Mouse (Mus musculus): Measurements from ENCODE around the gene Vps45.

The Vps45 gene

DNA sequence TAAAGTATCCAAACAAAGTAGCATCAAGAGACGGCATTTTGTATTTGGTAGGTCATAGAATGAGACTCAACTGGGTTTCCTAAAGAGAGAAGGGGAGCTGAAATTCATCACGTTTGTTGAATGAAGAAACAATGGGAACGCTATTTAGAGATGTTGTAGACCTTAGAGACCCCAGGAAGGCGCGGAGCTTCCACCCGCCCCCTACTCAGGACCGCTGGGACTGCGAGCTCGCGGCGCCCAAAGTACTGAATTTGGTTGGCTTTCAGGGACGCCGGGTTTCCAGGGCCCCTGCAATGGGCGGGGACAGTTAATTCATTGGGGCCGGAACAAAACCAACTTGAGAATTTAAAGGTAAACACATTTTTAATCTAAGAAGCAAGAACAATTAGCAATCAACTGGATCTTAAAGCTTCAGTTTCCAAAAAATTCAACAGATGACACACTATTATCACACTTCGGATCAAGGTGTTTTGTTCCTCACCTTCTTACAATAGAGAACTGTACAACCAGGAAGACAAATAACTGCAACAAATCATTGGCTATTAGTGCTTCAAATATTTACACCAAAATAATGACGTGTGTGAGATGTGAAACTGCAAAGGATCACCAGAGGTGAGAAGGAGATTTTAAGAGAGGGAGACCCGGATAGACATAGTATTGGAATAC is at the start of gene Vps45:
Gene Vps45 (minus strand): TSS at position 236 of the 666 bp plus-strand sequence.
- DNase-seq (ENCODE audit: low spot score), result no peak

DNA sequence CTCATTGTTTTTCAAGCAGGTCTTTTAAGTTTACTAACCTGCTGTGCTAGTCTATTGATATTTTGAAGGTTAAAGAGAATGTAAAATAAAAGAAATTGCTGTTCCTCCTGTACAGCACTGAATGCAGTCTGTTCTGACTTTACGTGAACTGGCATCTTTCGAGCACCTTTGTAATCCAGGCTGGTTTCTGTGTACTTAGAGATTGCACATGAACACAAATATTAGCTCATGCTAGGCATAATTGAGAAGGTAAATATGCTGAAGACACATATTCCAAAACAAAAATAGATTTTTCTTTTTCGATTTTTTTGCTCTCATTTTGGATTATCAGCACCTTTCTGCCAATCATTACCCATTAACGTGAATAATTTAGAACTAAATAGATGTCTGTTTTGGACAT is 47.9 kb upstream of the Vps45 start:
- no peak for DNase-seq (ENCODE audit: low spot score)

DNA sequence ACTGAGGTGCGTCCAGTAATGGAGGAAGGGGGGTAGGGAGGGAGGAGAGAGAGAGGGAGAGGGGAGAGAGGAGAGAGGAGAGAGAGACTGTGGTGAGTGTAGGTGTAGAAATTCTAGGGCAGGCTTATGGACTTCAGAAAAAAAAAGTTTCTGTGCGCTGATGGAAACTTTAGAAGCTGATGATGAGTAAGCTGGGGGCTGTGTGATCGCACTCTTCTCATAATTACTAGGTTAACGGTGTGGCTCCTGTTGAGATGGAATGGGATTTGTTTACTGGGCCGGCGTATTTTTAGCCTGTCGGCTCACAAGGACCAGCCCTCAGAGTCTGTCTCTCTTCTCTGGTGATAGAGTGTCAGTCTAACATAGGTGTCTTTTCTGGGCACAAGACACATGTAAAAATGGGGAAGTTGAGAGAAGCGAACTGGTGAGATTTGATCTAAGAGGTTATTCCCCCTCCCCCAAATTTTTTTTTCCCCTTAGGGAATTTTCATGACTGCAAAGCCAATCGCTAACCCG is 47.0 kb upstream of the Vps45 start:
- no peak for DNase-seq (ENCODE audit: low spot score)

DNA sequence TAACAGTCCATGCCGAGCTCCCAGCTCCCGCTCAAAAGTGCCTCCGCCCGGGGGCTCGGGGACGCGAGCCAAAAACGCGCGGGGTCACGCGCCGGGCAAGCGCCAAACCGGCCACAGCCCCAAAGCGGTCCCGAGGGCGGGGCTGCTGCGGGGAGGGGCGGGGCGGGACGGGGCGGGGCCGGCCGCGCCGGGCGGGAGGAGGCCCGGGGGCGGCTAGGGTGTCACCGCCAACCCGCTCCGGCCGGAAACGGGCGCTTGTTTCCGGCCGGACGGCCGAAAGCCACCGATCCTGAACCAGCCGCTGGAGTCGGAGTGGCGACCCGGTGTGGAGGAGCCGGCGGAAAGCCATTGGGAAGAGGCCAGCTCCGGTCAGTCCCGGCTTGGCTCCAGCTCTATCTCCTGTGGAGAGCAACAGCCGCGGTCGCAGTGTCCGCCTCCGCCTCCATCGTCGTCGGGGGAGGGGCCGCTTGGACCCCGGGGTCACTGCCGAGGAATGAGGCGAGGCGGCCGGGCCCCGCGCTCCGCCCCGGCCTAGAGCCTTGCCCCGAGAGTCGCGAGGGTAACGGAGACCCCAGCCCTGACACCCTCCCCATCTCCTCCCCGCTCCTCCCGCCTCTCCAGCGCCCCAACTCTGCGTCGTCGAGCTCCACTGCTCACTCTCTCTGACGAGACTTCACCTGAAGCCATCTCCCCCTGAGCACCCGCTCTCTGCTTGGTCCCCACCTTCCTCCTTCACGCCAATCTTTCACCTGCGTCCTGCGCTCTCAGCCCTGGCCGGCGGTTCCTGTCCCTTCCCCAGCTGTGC is 46.2 kb upstream of the Vps45 start, which contains the start of gene Otud7b:
Gene Otud7b (plus strand): TSS at position 267 of the 805 bp plus-strand sequence.
- no peak for DNase-seq (ENCODE audit: low spot score)

DNA sequence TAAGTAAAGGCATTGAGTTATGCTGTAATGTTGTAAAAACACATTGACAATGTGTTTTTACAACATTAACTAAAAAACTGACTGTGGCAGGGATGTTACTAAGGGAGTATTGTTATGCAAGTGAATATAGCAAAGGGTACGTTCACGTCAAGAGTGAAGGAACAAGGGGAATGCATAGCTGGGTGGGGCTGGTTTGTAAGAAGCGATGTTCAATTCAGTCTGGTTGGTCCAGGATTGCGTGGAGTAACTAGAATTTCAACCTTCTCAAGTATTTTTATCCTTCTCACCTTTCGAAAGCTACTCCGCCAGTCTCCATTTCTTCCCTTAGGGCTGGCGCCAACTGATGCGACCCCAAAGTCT is 45.6 kb upstream of the Vps45 start:
- DNase-seq (ENCODE audit: low spot score), result no peak

DNA sequence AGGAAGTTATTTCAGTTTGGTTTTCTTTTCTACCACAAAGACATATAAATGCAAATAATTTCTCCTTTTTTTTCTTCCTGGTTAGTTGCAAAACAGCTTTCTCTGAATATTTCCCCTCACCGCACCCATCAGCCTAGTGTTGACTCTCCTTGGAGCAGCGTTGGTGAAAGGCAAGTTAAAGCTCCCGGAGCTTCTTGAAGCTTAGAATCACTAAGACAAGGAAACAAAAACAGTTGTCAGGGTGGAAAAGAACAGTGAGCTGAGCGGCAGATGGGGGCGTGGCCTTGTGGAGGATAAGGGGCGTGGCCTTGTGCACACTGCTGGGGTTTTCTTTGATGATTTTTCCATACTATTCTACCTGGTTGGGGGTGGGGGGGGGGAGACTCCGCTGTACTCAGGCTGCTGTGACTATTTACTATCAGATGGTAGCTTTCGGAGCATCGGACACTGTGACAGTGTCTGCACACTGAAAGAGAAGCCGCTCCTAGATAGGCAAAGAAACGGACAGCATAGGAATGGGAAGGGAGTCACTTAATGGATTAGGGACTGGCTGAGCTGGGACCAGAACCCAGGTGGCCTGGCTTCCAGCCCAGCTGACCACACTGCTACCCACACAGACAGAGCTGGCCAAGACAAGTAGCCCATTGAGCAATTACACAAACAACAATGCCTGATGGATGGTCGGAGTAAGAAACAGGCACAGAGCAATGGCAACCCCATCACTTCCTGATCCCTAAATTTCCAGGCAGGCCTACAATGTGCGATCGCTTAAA is 44.0 kb upstream of the Vps45 start:
- DNase-seq (ENCODE audit: low spot score), result no peak

DNA sequence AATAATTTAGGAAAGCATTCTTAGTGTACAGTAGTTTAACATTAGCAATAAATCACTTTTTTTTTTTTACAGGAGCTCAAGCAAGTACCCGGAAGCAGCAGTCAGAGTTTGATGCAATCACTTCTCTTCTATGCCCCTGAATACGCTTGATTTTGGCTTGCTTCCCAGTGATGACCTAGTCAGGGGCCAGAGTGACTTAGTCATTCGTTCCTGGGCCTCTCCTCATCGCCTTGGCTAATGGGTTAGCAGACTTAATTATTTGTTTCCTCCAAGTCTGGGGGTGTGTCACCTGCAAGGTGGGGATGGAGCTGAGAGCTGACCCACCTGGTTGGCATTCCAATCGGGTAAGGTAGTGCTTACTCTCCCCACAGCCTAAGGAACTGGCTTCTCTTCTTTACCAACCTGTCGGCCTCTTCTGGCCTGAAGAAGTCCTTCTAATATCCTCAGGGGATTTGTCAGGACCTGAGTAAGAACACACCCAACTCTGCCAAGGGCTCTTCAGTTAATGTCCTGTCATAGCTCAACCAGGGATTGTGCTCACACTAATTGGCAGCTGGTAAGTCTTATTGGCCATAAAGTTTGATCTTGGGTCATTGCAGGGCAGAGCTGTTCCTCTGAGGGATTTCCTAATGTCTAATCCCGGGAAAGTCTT is 40.5 kb upstream of the Vps45 start:
- DNase-seq (ENCODE audit: low spot score), result no peak

DNA sequence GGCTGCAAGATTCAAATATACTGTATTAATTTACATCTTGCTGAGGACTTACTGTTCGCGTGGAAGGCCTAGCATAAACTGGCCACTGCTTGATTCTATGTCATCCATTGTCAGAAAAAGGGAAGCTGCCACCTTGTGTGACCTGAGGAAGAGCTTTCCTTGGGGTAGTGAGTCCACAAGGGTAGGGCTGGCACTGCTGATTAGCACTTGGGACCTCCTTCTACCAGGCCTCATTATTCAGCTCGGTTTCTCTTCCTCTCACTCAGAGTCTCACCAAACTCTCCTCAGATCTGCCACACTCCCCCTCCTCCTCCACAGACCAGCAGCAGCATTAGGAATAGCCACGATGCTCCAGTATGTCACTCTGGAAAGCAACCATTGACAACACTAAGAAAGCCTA is 39.9 kb upstream of the Vps45 start:
- no peak for DNase-seq (ENCODE audit: low spot score)

DNA sequence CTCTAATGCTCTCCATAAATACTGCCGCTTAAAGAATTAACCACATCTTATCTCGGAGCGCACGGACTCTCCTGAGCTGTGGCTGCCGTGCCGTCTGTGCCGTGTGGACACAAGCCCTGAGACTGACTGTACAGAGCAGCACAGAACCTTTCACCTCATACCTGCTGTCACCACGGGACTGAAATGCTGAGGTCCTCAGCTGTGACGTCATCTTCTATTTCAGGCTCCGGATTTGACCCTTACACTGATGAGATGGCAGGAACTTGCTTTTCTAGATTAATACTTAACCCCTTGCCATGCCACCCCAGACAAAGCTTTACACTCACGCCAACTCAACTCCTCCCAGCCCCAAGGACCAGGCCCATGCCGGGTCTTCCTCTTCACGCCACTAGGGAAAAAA is 35.9 kb upstream of the Vps45 start:
- no peak for DNase-seq (ENCODE audit: low spot score)

DNA sequence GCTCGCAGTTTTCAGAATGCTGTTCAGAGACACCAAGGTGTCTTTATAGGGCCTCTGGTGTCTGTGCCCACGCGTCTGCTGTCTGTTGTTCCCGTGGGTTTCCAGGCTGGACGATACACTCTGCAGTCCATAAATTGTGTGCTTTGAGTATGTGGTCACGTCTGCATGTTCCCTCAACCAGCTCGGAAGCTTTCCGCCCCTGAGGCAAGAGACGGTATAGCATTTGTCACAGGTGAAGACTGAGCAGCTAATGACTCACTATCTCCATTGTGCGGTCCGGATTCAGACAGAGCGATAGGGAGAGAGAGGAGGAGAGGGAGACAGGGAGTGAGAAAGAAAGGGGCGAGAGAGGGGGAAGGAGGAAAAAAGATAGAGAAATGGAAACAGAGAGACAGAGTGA is 35.2 kb upstream of the Vps45 start:
- no peak for DNase-seq (ENCODE audit: low spot score)

DNA sequence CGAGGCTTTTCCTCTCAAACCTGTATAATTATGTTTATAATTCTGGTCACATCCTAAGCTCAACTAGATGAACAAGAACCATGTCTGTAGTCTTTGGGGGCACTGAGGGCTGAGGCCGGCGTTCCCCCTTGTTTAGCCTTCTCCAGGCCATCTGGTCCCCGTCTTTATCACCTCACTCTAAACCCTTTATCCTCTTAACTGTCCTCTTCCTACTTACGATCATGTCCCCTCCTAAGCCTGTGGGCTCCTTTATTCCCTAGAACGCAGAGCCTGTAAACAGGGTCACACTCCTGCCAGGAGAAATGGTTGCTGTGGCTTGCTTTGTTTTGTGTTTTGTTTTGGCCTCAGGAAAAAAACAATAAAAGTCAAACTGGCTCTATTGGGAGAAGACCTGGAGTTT is 33.7 kb upstream of the Vps45 start:
- no peak for DNase-seq (ENCODE audit: low spot score)

DNA sequence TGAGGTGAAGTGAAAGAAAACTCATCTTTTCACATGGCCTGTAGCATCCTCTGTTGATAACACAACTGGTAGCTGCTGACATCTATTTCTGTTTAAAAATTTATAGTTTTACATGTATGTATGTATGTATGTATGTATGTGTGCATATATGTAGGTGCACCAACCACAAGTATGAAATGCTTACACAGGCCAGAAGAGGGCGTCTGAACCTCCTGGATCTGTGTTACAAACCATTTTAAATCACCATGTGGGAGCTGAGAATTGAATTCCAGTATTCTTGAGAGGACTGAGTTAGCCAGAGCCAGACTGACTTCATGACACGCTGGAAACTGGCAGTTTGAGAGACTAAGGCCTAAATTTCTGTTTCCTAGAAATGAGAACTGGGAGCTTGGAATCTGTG is 32.9 kb upstream of the Vps45 start:
- DNase-seq (ENCODE audit: low spot score), result no peak

DNA sequence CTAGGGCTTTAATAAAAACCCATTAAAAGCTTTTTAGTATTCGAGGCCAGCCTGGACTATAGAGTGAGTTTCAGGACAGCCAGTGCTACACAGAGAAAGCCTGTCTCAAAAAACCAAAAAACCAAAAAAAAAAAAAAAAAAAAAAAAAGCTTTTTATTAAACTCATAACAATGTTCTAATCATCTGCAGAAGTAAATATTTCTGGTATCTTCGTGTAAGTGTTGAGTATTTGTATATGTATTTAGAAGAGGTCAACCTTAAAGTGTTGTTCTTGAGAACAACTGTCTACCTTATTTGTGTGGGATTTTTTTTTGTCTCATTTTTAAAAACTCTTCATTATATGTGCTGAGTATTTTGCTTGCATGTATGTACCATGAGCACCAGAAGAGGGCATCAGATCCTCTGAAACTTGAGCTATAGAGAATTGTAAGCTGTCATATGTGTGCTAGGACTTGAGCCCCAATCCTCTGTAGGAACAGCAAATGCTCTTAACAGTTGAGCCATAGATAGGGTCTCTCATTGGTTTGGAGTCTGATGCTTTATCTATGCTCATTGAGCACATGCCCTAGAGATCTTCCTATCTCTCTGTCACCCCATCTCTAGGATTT is 31.7 kb upstream of the Vps45 start:
- DNase-seq (ENCODE audit: low spot score), result no peak

DNA sequence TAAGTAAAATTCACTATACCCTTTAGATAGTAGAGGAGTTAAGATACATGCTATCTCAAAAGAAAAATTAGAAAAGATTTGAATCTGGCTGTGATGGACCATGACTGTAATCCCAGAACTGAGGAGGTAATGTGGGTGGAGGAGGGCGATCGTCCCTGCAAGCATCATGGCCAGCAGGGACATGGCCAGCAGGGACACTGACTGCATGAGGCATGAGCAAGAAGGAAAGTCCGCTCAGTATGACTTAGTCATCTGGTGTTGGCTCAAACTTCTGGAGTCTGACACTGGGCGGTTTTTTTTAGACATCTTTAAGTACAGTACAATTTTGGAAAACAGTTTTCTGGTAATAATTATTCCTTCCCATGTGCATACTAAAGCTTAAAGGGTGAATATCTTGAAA is 29.5 kb upstream of the Vps45 start:
- DNase-seq (ENCODE audit: low spot score), result no peak

DNA sequence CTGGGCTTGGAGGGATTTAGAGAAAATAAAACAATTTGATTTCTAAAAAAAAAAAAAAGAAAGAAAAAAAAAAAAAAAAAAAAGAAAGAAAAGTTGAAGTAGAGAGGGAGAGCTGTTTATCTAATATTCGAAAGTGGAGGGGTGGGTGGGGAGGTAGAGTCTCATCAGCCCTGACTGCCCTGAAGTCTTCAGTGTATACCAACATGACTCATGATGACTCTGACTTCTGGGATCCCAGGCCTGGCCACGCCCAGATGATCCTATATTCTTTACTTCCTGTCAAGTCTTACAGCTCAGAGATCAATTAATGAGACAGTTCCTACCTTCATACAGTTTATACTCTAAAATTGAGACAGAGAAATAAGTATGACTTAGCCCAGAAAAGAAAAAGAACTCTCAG is 29.0 kb upstream of the Vps45 start:
- no peak for DNase-seq (ENCODE audit: low spot score)

DNA sequence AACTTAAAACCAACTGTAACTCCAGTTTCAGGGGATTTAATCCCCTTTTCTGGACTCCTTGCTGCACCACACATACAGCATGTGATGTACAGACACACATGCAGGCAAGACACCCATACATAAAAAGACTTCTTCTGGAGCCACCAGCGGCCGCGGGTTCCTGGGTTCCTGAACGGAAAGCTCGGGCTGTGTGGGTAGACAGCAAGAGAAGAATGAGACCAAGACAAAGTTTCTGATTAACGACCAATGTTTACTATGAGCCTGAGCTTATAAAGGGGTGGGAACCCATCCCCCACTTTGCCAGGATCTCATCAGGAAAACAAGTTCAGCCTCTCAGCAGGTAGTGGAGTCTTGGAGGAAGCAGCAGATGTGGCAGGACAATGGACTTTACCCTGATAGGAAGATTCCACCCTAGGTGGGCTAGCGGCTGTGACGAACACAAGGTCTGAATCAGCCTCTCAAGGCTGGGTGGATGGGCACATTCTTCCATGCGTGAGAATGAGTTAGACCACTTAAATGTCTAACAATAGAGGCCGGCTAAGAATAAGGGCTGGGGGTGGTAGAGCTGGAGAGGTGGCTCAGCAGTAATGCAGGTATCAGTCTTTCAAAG is 26.0 kb upstream of the Vps45 start:
- no peak for DNase-seq (ENCODE audit: low spot score)

DNA sequence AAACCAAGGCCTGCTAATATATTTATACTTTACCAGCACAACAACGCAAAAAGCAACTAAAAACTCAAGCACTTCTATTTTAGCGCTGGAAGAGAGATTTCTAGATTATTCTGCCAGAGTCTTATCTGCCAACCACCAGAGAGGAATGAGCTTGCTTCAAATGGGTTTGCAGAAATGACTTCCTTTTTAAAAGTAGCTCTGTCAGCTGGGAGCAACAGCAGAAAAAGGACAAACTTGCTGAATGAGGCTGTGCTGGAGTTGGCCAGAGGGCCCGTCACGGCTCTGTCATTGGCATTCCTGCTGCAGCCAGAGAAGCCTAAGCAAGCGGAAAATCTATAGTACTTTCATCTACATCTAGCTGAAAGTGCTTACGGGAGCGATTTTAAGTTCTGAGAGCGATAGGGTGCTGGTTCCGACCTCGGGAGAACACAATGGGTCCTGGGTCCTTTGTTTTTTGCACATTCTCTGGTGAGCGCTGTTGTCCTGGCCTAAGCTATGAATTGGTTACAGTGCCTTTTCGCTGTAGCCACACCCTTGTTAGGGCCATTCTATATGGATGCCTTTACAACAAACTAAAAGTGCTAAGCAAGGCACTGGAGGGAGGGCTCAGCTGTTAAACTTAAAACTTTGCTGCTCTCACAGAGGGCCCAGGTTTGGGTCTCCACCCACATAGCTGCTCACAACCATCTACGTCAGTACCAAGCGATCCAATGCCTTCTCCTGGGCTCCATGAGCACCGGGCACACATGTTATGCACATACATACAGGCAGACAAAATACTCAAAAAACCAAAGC is 24.6 kb upstream of the Vps45 start:
- DNase-seq (ENCODE audit: low spot score), result no peak

DNA sequence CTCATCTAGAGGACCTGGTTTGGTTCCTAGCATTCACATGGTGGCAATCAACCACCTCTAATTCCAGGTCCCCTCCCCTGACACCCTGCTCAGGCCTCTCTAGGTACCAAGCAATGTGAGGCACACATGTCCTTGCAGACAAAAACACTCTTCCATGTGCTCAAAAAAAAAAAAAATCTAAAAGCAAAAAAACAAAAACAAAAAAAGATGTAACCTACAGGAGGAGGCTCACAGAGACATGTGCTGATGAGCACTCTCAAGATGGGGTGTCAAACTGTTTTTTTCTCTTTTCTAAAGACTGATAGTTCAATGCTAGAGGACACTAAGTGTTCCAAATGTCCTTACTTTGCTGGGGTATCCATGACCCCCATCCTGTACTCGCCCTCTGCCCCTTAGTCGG is 23.8 kb upstream of the Vps45 start:
- DNase-seq (ENCODE audit: low spot score), result no peak

DNA sequence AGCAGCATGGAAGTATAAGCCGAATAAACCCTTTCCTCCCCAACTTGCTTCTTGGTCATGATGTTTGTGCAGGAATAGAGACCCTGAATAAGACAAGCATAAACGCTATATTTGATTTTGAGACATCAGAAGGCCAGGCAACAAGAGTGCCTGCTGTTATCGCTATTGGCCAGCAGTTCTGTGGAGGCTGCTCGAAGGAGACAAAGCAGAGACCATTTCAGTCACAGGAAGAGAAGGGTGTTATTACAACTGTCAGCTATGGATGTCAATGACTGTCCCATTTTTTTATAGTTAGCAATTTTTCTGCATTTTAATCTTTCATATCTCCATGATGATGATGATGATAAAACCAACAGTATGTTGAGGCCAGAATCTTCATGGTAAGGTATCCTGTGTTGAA is 23.4 kb upstream of the Vps45 start:
- DNase-seq (ENCODE audit: low spot score), result no peak

DNA sequence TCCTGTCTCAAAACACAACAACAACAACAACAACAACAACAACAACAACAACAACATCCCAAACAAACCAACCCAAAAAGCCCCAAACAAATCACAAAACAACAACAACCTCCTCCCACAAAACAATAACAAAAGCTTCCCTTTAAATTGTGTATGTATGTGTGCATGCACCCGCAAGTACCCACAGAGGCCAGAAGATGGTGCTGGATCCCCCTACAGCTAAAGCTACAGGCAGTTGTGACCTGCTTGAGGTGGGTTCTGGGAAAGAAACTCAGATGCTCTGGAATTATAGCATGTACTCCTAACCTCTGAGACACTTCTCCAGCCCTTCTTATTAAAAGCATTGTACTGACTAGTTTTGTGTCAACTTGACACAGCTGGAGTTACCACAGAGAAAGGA is 22.7 kb upstream of the Vps45 start:
- no peak for DNase-seq (ENCODE audit: low spot score)

DNA sequence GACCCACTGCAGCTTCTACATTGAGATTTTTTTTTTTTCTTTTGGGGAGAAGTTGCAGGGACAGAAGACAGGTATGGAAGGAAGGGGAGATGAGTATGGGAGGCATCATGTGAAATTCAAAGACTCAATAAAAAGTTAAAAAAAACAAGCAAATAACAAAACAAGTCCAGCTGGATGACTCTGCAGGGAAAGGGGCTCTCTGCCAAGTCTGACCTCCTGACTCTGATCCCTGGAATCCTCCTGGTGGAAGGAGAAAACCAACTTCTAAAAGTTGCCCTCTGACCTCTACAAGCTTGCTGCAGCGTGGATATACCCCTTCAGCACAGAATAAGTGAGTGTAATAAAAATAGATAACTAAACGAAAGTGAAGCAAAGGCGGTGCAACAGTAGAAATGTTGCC is 20.4 kb upstream of the Vps45 start:
- no peak for DNase-seq (ENCODE audit: low spot score)

All from layer of hippocampus, adult 9-10 months (tissue).